Mouse (Mus musculus): ENCODE results near the gene Snai1. TPM values are rescaled to one million over a fixed set of nuclear protein-coding genes. Genes with fewer than 3 reads are reported as not detected.

Gene Snai1
- polyA plus RNA-seq, 1 experiment from 2014 or later = 1.5 TPM

DNA sequence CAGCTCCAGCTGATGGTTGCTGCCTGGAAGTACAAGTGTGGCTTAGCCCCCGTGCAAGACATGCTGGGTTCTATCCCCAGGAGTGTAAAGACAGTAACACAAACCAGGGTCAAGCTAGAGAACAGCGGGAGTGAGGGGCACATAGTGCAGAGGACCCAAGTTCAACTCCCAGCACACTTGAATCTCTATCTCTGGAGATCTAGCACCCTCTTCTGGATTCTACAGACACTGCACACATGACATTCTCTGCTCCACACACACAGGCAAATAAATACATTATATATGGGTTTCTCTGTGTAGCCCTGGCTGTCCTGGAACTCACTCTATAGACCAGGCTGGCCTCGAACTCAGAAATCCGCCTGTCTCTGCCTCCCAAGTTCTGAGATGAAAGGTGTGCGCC lies 25.0 kb upstream of the Snai1 start:
- H3K4me3 ChIP-seq (ENCODE audit: low read depth, low read length) = no peak overlapping the region
- WGBS (ENCODE audit: insufficient replicate concordance) = 73% methylated on average over 5 of the region's 5 CpGs
- peaks cover 44% of the 10 kb centered on the region for H3K36me3 ChIP-seq (ENCODE audit: control insufficient read depth, insufficient read depth)

DNA sequence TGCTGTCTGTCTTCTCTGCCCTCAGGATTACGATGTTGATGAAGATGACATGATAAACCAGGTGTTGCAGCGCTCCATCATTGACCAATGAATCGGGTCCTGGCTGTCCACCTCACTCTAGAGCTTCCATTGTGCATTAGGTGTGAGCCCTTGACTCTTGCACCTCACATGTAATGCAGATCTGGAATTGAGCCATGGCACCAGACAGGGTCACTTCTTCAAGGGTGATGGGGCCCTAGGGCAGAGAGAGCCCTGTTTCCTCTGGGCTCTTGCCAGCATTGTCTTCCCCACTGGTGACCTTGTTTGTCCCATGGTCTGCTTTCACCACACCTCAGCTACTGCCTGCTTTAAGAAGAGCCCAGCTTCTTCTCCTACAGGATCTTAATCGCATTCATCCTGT lies 23.4 kb upstream of the Snai1 start:
- Histone ChIP-seq H3K36me3 (ENCODE audit: control insufficient read depth, insufficient read depth) (peaks cover 40% of the 10 kb centered on the region), H3K9ac (ENCODE audit: low read depth, low read length) (no peak overlapping the region), H3K27me3 (ENCODE audit: control insufficient read depth, insufficient read depth, low read depth, low read length) (no peaks in the 10 kb centered on the region), H3K4me2 (ENCODE audit: low read depth, low read length) (no peak overlapping the region), H3K4me1 (ENCODE audit: control insufficient read depth, low read depth, low read length) (peaks cover 10% of the 10 kb centered on the region), H3K9me3 (replicated peaks; ENCODE audit: control insufficient read depth, low read length) (no peaks in the 10 kb centered on the region), H3K4me3 (ENCODE audit: low read depth, low read length) (no peak overlapping the region), H3K27ac (ENCODE audit: low read length) (no peak overlapping the region)
- ATAC-seq (ENCODE audit: low read depth) = no peak
- 88% methylated on average over 4 of the region's 4 CpGs for WGBS (ENCODE audit: insufficient replicate concordance)

More for the DNA sequence above, 25.0 kb upstream of the Snai1 start:
- Histone ChIP-seq H3K9ac (ENCODE audit: low read depth, low read length) (no peak overlapping the region), H3K27me3 (ENCODE audit: control insufficient read depth, insufficient read depth, low read depth, low read length) (no peaks in the 10 kb centered on the region), H3K27ac (ENCODE audit: low read length) (no peak overlapping the region), H3K4me1 (ENCODE audit: control insufficient read depth, low read depth, low read length) (peaks cover 10% of the 10 kb centered on the region), H3K9me3 (replicated peaks; ENCODE audit: control insufficient read depth, low read length) (no peaks in the 10 kb centered on the region), H3K4me2 (ENCODE audit: low read depth, low read length) (no peak overlapping the region)
- no peak for ATAC-seq (ENCODE audit: low read depth)

- WGBS (ENCODE audit: insufficient replicate concordance) = 78% methylated on average over 5 of the region's 5 CpGs
- Histone ChIP-seq H3K4me3 (ENCODE audit: low read depth, low read length) (no peak overlapping the region), H3K4me1 (ENCODE audit: control insufficient read depth, low read depth, low read length) (peaks cover 2% of the 10 kb centered on the region), H3K27ac (ENCODE audit: low read length) (no peak overlapping the region), H3K27me3 (ENCODE audit: control insufficient read depth, insufficient read depth, low read depth, low read length) (no peaks in the 10 kb centered on the region), H3K4me2 (ENCODE audit: low read depth, low read length) (no peak overlapping the region), H3K36me3 (ENCODE audit: control insufficient read depth, insufficient read depth) (peaks cover 40% of the 10 kb centered on the region), H3K9me3 (replicated peaks; ENCODE audit: control insufficient read depth, low read length) (no peaks in the 10 kb centered on the region), H3K9ac (ENCODE audit: low read depth, low read length) (no peak overlapping the region)
- no peak for ATAC-seq (ENCODE audit: low read depth)
These were observed 22.3 kb upstream of the Snai1 start for GRCm38 (mm10) chr2:167515688-167516087.

DNA sequence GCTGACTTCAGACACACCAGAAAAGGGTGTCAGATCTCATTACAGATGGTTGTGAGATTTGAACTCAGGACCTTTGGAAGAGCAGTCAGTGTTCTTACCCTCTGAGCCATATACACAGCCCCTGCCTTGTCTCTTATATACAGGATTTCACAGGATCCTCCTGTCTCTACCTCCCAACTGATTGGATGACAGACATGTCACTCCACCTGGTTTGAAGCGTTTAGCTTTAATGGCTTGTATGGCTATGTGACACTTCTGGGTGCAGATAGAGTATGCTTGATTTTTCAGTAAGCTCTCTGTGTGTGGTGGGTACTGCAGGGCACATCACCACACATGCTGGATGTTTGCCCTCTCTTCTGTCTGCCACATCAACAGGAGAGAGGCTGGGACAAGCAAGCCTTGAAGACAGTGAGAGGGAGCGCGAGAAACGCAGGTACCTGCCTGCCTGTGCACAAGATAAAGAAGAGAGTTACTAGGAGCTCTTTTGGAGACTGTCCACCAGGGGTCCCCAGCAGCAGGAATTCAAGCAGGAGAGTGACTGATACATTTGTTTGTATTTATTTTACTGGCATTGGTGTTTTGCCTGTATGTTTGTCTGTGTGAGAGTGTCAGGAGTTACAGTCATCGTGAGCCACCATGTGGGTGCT lies 18.3 kb upstream of the Snai1 start:
- peaks cover 12% of the 10 kb centered on the region for H3K36me3 ChIP-seq (ENCODE audit: control insufficient read depth, insufficient read depth)
- no peak overlapping the region for H3K4me3 ChIP-seq (ENCODE audit: low read depth, low read length)
- H3K9me3 ChIP-seq (replicated peaks; ENCODE audit: control insufficient read depth, low read length) = no peaks in the 10 kb centered on the region
- H3K4me1 ChIP-seq (ENCODE audit: control insufficient read depth, low read depth, low read length) = no peaks in the 10 kb centered on the region
- H3K27ac ChIP-seq (ENCODE audit: low read length) = no peak overlapping the region
- H3K9ac ChIP-seq (ENCODE audit: low read depth, low read length) = no peak overlapping the region
- ATAC-seq (ENCODE audit: low read depth) = no peak
- H3K27me3 ChIP-seq (ENCODE audit: control insufficient read depth, insufficient read depth, low read depth, low read length) = no peaks in the 10 kb centered on the region
- H3K4me2 ChIP-seq (ENCODE audit: low read depth, low read length) = no peak overlapping the region
- WGBS (ENCODE audit: insufficient replicate concordance) = 60% methylated on average over 5 of the region's 5 CpGs

GRCm38 (mm10) chr2:167528278-167528677 lies 9.7 kb upstream of the Snai1 start:
- no peak overlapping the region for H3K9ac ChIP-seq (ENCODE audit: low read depth, low read length)
- no peaks in the 10 kb centered on the region for H3K36me3 ChIP-seq (ENCODE audit: control insufficient read depth, insufficient read depth)
- H3K27me3 ChIP-seq (ENCODE audit: control insufficient read depth, insufficient read depth, low read depth, low read length) = no peaks in the 10 kb centered on the region
- H3K4me3 ChIP-seq (ENCODE audit: low read depth, low read length) = no peak overlapping the region
- H3K4me2 ChIP-seq (ENCODE audit: low read depth, low read length) = no peak overlapping the region
- H3K4me1 ChIP-seq (ENCODE audit: control insufficient read depth, low read depth, low read length) = no peaks in the 10 kb centered on the region
- no peak overlapping the region for H3K27ac ChIP-seq (ENCODE audit: low read length)
- no peak for ATAC-seq (ENCODE audit: low read depth)
- WGBS (ENCODE audit: insufficient replicate concordance) = 16% methylated on average over 5 of the region's 5 CpGs
- no peaks in the 10 kb centered on the region for H3K9me3 ChIP-seq (replicated peaks; ENCODE audit: control insufficient read depth, low read length)

GRCm38 (mm10) chr2:167529935-167530513 lies 8.0 kb upstream of the Snai1 start:
- Histone ChIP-seq H3K9me3 (replicated peaks; ENCODE audit: control insufficient read depth, low read length) (no peaks in the 10 kb centered on the region), H3K4me2 (ENCODE audit: low read depth, low read length) (no peak overlapping the region), H3K4me1 (ENCODE audit: control insufficient read depth, low read depth, low read length) (no peaks in the 10 kb centered on the region), H3K36me3 (ENCODE audit: control insufficient read depth, insufficient read depth) (no peaks in the 10 kb centered on the region), H3K27ac (ENCODE audit: low read length) (no peak overlapping the region), H3K4me3 (ENCODE audit: low read depth, low read length) (no peak overlapping the region), H3K9ac (ENCODE audit: low read depth, low read length) (no peak overlapping the region), H3K27me3 (ENCODE audit: control insufficient read depth, insufficient read depth, low read depth, low read length) (no peaks in the 10 kb centered on the region; the same call in 1 of the 2 replicates)
- WGBS (ENCODE audit: insufficient replicate concordance) = 46% methylated on average over 5 of the region's 5 CpGs
- no peak for ATAC-seq (ENCODE audit: low read depth)

DNA sequence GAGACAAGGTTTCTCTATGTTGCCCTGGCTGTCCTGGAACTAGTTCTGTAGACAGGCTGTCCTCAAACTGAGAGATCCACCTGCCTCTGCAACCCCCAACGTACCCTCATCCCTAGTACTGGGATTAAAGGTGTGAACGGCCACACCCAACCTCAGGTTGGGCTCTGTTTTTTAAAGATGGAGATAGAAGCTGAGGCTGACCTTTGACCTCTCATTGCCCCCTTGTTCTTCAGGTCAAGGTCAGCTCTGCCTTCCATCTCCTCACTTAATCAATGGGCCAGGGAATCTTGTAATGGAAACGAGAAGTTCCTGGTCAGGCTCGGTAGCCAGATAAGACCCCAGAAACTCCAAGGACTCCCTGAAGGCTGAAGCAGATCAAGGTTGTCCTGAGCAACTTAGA lies 7.5 kb upstream of the Snai1 start:
- H3K4me2 ChIP-seq (ENCODE audit: low read depth, low read length) = no peak overlapping the region
- no peak overlapping the region for H3K27ac ChIP-seq (ENCODE audit: low read length)
- 67% methylated on average over 4 of the region's 4 CpGs for WGBS (ENCODE audit: insufficient replicate concordance)

DNA sequence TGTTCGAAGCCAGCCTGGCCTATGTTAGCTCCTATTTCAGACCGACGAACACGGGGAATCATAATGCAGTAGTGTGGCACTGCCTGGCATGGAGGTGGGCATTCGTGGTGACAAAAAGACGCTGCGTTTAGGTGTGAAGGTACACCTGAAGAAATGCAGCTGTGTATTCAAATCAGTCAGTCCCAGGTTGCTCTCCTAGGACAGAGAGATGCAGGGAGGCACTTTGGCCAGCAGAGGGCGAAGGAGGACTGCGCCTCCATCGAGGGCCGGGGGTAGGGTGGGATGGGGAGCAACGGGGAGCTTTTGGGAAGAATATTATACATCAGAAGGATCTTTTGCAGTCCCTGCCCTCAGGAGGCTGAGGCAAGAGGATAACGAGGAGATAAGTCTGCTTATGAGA lies 5.9 kb upstream of the Snai1 start:
- H3K27ac ChIP-seq (ENCODE audit: low read length) = no peak overlapping the region
- H3K9me3 ChIP-seq (replicated peaks; ENCODE audit: control insufficient read depth, low read length) = no peaks in the 10 kb centered on the region
- no peak overlapping the region for H3K4me2 ChIP-seq (ENCODE audit: low read depth, low read length)
- H3K27me3 ChIP-seq (ENCODE audit: control insufficient read depth, insufficient read depth, low read depth, low read length) = peaks cover 14% of the 10 kb centered on the region
- WGBS (ENCODE audit: insufficient replicate concordance) = 17% methylated on average over 13 of the region's 13 CpGs
- H3K4me1 ChIP-seq (ENCODE audit: control insufficient read depth, low read depth, low read length) = no peaks in the 10 kb centered on the region; the same call in 1 of the 2 replicates
- no peak overlapping the region for H3K4me3 ChIP-seq (ENCODE audit: low read depth, low read length)
- H3K36me3 ChIP-seq (ENCODE audit: control insufficient read depth, insufficient read depth) = no peaks in the 10 kb centered on the region
- H3K9ac ChIP-seq (ENCODE audit: low read depth, low read length) = no peak overlapping the region
- no peak for ATAC-seq (ENCODE audit: low read depth)

More for the DNA sequence above, 7.5 kb upstream of the Snai1 start:
- no peak for ATAC-seq (ENCODE audit: low read depth)
- no peak overlapping the region for H3K4me3 ChIP-seq (ENCODE audit: low read depth, low read length)
- no peaks in the 10 kb centered on the region; the same call in 1 of the 2 replicates for H3K27me3 ChIP-seq (ENCODE audit: control insufficient read depth, insufficient read depth, low read depth, low read length)
- H3K36me3 ChIP-seq (ENCODE audit: control insufficient read depth, insufficient read depth) = no peaks in the 10 kb centered on the region
- no peaks in the 10 kb centered on the region for H3K9me3 ChIP-seq (replicated peaks; ENCODE audit: control insufficient read depth, low read length)
- no peak overlapping the region for H3K9ac ChIP-seq (ENCODE audit: low read depth, low read length)
- no peaks in the 10 kb centered on the region for H3K4me1 ChIP-seq (ENCODE audit: control insufficient read depth, low read depth, low read length)

GRCm38 (mm10) chr2:167533880-167534279 lies 4.1 kb upstream of the Snai1 start:
- Histone ChIP-seq H3K9me3 (replicated peaks; ENCODE audit: control insufficient read depth, low read length) (no peaks in the 10 kb centered on the region), H3K27ac (ENCODE audit: low read length) (no peak overlapping the region), H3K27me3 (ENCODE audit: control insufficient read depth, insufficient read depth, low read depth, low read length) (peaks cover 31% of the 10 kb centered on the region), H3K4me3 (ENCODE audit: low read depth, low read length) (no peak overlapping the region), H3K36me3 (ENCODE audit: control insufficient read depth, insufficient read depth) (no peaks in the 10 kb centered on the region), H3K9ac (ENCODE audit: low read depth, low read length) (no peak overlapping the region), H3K4me2 (ENCODE audit: low read depth, low read length) (no peak overlapping the region), H3K4me1 (ENCODE audit: control insufficient read depth, low read depth, low read length) (peaks cover 8% of the 10 kb centered on the region)
- no peak for ATAC-seq (ENCODE audit: low read depth)

Data from liver, embryonic 16.5 days (tissue).